Mouse (Mus musculus) kidney, embryonic 16.5 days (tissue): ENCODE data around the gene Edem1. TPM values are rescaled to one million over a fixed set of nuclear protein-coding genes. Genes with fewer than 3 reads are reported as not detected.
A peak's percentile ranks its signal among the peaks of the same experiment; 100 is the strongest.

ENCODE experiments used
- ATAC-seq: fragments of 200-750 bp; cut with Nextera tagmentation; 2 replicates; pipeline ENCODE4 v1.8.0; 2017; ENCODE audit warnings: moderate TSS enrichment; ENCODE audit not compliant: low FRiP score, low TSS enrichment
- H3K27ac ChIP-seq: fragments of 300-500 bp; sonication (generic); 2 replicates; pipeline ENCODE4 v1.5.1; 2014; ENCODE audit warnings: low read length
- H3K27me3 ChIP-seq: fragments of 300-500 bp; sonication (generic); 2 replicates; pipeline ENCODE4 v1.6.1; 2014; ENCODE audit warnings: low read length, control low read depth, mixed read lengths; ENCODE audit not compliant: insufficient read depth
- H3K36me3 ChIP-seq: fragments of 300-500 bp; sonication (generic); 2 replicates; pipeline ENCODE4 v1.6.1; 2014; ENCODE audit warnings: low read length, control low read depth, mixed read lengths; ENCODE audit not compliant: insufficient read depth
- H3K4me1 ChIP-seq: fragments of 300-500 bp; sonication (generic); 2 replicates; pipeline ENCODE4 v1.6.1; 2014; ENCODE audit warnings: low read length, control low read depth, mixed read lengths; ENCODE audit not compliant: insufficient read depth
- H3K4me2 ChIP-seq: fragments of 300-500 bp; sonication (generic); replicated peaks from 2 replicates; pipeline ENCODE4 v1.6.1; 2014; ENCODE audit warnings: low read depth, low read length
- H3K4me3 ChIP-seq: fragments of 300-500 bp; sonication (generic); 2 replicates; pipeline ENCODE4 v1.5.1; 2014; ENCODE audit warnings: mild to moderate bottlenecking, low read length
- H3K9ac ChIP-seq: fragments of 300-500 bp; sonication (generic); replicated peaks from 2 replicates; pipeline ENCODE4 v1.6.1; 2014; ENCODE audit warnings: low read length
- H3K9me3 ChIP-seq: fragments of 300-500 bp; sonication (generic); 2 replicates; pipeline ENCODE4 v1.6.1; 2016; ENCODE audit warnings: low read length, control low read depth
- WGBS: fragments of 180-500 bp; shearing (Covaris S2); extraction: QIAGEN DNeasy Blood & Tissue Kit; methylation state at CpG from one replicate; pipeline ENCODE4 v1.1.7; 2014; 5-methylcytosine and 5-hydroxymethylcytosine counted together
- polyA plus RNA-seq: library from polyadenylated mRNA; unstranded; fragments of >200 nt; fragmentation: Nextera tagmentation; extraction: Ambion mirVana; gene quantifications from 2 replicates; pipeline ENCODE4 v1.2.1, GENCODE M21; 2015

Edem1 gene
- polyA plus RNA-seq, 1 experiment from 2014 or later = 18.8 TPM

DNA sequence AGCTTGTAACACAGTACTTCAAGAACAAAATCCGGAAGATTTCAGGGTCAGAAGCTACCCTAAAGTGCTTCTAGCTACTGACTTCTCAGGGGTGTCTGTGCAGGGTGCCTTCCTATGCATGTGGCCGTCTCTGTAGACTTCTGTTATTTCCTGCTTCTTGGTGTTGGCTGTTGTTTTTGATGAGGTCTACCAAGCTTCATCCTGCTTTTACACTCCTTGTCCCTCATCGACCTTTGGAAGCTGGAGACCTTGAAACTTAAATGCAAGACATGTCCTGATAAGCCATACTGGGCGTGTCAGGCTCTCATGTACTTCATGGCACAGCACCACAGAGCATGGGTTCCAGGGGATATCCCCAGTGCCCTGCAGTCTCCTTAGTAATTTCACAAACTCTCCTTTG is 9.5 kb downstream of the Edem1 start:
- 0 out of 2 replicates have a peak, but pooled peaks cover 4% of the 10 kb centered on the region for H3K4me1 ChIP-seq
- H3K4me2 ChIP-seq = no peak overlapping the region
- 75% methylated on average over 4 of the region's 4 CpGs for WGBS
- H3K4me3 ChIP-seq = no peak overlapping the region
- peaks cover 13% of the 10 kb centered on the region; the same call in 1 of the 2 replicates for H3K36me3 ChIP-seq
- H3K27me3 ChIP-seq = no peaks in the 10 kb centered on the region
- no peak overlapping the region for H3K27ac ChIP-seq
- no peak for ATAC-seq
- no peak overlapping the region for H3K9ac ChIP-seq
- H3K9me3 ChIP-seq = no peaks in the 10 kb centered on the region

GRCm38 (mm10) chr6:108839432-108839831 is 11.0 kb downstream of the Edem1 start:
- Histone ChIP-seq H3K9me3 (no peaks in the 10 kb centered on the region), H3K4me3 (no peak overlapping the region), H3K9ac (no peak overlapping the region), H3K27ac (no peak overlapping the region), H3K36me3 (peaks cover 20% of the 10 kb centered on the region; the same call in 1 of the 2 replicates), H3K4me2 (no peak overlapping the region), H3K27me3 (no peaks in the 10 kb centered on the region), H3K4me1 (0 out of 2 replicates have a peak, but pooled peaks cover 4% of the 10 kb centered on the region)
- no peak for ATAC-seq
- 89% methylated on average over 4 of the region's 4 CpGs for WGBS

DNA sequence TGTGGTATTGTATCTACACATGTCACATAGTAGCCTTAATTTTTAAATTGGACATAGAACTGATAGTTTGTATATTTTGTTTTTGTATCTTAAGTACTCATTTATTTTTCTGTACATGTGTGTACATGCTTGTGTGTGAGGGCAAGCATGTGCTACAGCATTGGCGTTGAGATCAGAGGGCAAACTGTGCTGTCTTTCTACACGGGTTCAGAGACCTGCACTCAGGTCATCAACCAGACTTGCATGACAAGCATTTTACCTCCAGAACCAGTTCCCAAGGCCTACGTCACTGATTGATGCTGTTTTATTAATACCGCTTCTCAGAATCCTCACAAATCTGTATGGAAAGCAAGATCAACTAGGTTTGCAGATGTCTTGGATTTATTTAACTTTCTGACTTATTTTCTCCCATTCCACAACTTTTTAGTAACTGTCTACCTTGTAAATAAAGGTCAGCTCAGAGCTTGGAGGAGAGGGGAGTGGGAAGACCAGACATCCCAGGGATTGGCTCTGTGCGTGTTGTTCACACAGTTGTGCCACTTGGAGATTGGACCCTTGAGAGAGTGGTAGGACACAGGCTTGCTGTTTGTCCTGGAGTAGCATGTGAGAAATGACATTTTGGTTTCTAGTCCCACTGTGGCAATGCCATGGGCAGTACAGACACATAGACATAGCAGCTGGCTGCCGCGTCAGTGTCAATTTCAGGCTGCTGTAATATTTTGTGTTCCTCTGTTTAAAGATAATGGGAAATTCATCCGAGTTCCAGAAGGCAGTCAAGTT is 12.6 kb downstream of the Edem1 start:
- no peak for ATAC-seq
- WGBS = 94% methylated on average over 8 of the region's 8 CpGs

GRCm38 (mm10) chr6:108843664-108844063 is 15.2 kb downstream of the Edem1 start:
- Histone ChIP-seq H3K9ac (no peak overlapping the region), H3K4me2 (no peak overlapping the region), H3K4me1 (no peaks in the 10 kb centered on the region), H3K27ac (no peak overlapping the region), H3K36me3 (peaks cover 33% of the 10 kb centered on the region), H3K4me3 (no peak overlapping the region), H3K27me3 (no peaks in the 10 kb centered on the region), H3K9me3 (no peaks in the 10 kb centered on the region)
- WGBS = 65% methylated on average over 1 of the region's 1 CpGs
- no peak for ATAC-seq

More for the DNA sequence above, 12.6 kb downstream of the Edem1 start:
- no peaks in the 10 kb centered on the region for H3K27me3 ChIP-seq
- H3K36me3 ChIP-seq = peaks cover 29% of the 10 kb centered on the region
- no peak overlapping the region for H3K4me3 ChIP-seq
- H3K9me3 ChIP-seq = no peaks in the 10 kb centered on the region
- H3K4me2 ChIP-seq = no peak overlapping the region
- no peak overlapping the region for H3K27ac ChIP-seq
- H3K4me1 ChIP-seq = no peaks in the 10 kb centered on the region
- no peak overlapping the region for H3K9ac ChIP-seq

GRCm38 (mm10) chr6:108844093-108844492 is 15.7 kb downstream of the Edem1 start:
- no peak overlapping the region for H3K9ac ChIP-seq
- WGBS = 72% methylated on average over 3 of the region's 3 CpGs
- no peak for ATAC-seq
- no peaks in the 10 kb centered on the region for H3K9me3 ChIP-seq
- peaks cover 36% of the 10 kb centered on the region for H3K36me3 ChIP-seq
- H3K27me3 ChIP-seq = no peaks in the 10 kb centered on the region
- no peak overlapping the region for H3K4me3 ChIP-seq
- no peak overlapping the region for H3K4me2 ChIP-seq
- H3K27ac ChIP-seq = no peak overlapping the region
- no peaks in the 10 kb centered on the region for H3K4me1 ChIP-seq

- ATAC-seq = no peak
- Histone ChIP-seq H3K27ac (no peak overlapping the region), H3K4me2 (no peak overlapping the region), H3K9me3 (no peaks in the 10 kb centered on the region), H3K4me3 (no peak overlapping the region), H3K27me3 (no peaks in the 10 kb centered on the region), H3K36me3 (peaks cover 35% of the 10 kb centered on the region), H3K4me1 (no peaks in the 10 kb centered on the region), H3K9ac (no peak overlapping the region)
- 91% methylated on average over 7 of the region's 7 CpGs for WGBS
Measured at GRCm38 (mm10) chr6:108844771-108845170, 16.3 kb downstream of the Edem1 start.

- Histone ChIP-seq H3K36me3 (peaks cover 61% of the 10 kb centered on the region), H3K27me3 (no peaks in the 10 kb centered on the region), H3K4me3 (no peak overlapping the region), H3K4me1 (no peaks in the 10 kb centered on the region), H3K9ac (no peak overlapping the region), H3K9me3 (no peaks in the 10 kb centered on the region), H3K27ac (no peak overlapping the region), H3K4me2 (no peak overlapping the region)
- ATAC-seq = no peak
- 88% methylated on average over 8 of the region's 8 CpGs for WGBS
Measured at GRCm38 (mm10) chr6:108852088-108852670, 23.7 kb downstream of the Edem1 start.

- Histone ChIP-seq H3K9me3 (no peaks in the 10 kb centered on the region), H3K4me2 (no peak overlapping the region), H3K4me3 (no peak overlapping the region), H3K36me3 (peaks cover 66% of the 10 kb centered on the region), H3K9ac (no peak overlapping the region), H3K27me3 (no peaks in the 10 kb centered on the region), H3K4me1 (no peaks in the 10 kb centered on the region), H3K27ac (no peak overlapping the region)
- no peak for ATAC-seq
- WGBS = 92% methylated on average over 5 of the region's 5 CpGs
Measured at GRCm38 (mm10) chr6:108852986-108853385, 24.5 kb downstream of the Edem1 start.

- Histone ChIP-seq H3K36me3 (peaks cover 34% of the 10 kb centered on the region), H3K4me3 (no peak overlapping the region), H3K4me1 (no peaks in the 10 kb centered on the region), H3K27ac (no peak overlapping the region), H3K27me3 (no peaks in the 10 kb centered on the region), H3K9me3 (peaks cover 11% of the 10 kb centered on the region), H3K4me2 (no peak overlapping the region), H3K9ac (no peak overlapping the region)
- ATAC-seq = 0 out of 2 replicates have a peak, but pooled peaks have one; percentile 39
- WGBS = 81% methylated on average over 9 of the region's 9 CpGs
Measured at GRCm38 (mm10) chr6:108858583-108858982, 30.1 kb downstream of the Edem1 start.

- ATAC-seq = no peak
- Histone ChIP-seq H3K9me3 (peaks cover 11% of the 10 kb centered on the region), H3K27ac (no peak overlapping the region), H3K4me3 (no peak overlapping the region), H3K9ac (no peak overlapping the region), H3K4me1 (no peaks in the 10 kb centered on the region), H3K4me2 (no peak overlapping the region), H3K27me3 (no peaks in the 10 kb centered on the region), H3K36me3 (peaks cover 11% of the 10 kb centered on the region; the same call in 1 of the 2 replicates)
- 92% methylated on average over 1 of the region's 1 CpGs for WGBS
Measured at GRCm38 (mm10) chr6:108861226-108861625, 32.8 kb downstream of the Edem1 start.
